Mouse (Mus musculus): ENCODE results near the gene Adar.

- TF ChIP-seq CTCF (IDR thresholded peaks at IDR 0.05; ENCODE audit: control insufficient read depth, insufficient read depth, low read length) (no peak), POLR2A (IDR thresholded peaks at IDR 0.05; ENCODE audit: borderline replicate concordance, control insufficient read depth, low read depth, low read length) (no peak)
These were observed 7.2 kb downstream of the Adar start for GRCm38 (mm10) chr3:89722032-89722431.
